Mouse (Mus musculus) ovary, adult 18-20 months (tissue): Measurements from ENCODE around the gene Sbf2.
"Not testable (repeated sequence)": the region's sequence is repeated elsewhere in the genome, so short reads cannot be mapped to it uniquely, and the experiment has no call there.

ENCODE experiments used
- DNase-seq: peaks from one replicate; pipeline ENCODE4 v3.0.0; 2022; ENCODE audit warnings: low spot score, mixed read lengths

The Sbf2 gene

DNA sequence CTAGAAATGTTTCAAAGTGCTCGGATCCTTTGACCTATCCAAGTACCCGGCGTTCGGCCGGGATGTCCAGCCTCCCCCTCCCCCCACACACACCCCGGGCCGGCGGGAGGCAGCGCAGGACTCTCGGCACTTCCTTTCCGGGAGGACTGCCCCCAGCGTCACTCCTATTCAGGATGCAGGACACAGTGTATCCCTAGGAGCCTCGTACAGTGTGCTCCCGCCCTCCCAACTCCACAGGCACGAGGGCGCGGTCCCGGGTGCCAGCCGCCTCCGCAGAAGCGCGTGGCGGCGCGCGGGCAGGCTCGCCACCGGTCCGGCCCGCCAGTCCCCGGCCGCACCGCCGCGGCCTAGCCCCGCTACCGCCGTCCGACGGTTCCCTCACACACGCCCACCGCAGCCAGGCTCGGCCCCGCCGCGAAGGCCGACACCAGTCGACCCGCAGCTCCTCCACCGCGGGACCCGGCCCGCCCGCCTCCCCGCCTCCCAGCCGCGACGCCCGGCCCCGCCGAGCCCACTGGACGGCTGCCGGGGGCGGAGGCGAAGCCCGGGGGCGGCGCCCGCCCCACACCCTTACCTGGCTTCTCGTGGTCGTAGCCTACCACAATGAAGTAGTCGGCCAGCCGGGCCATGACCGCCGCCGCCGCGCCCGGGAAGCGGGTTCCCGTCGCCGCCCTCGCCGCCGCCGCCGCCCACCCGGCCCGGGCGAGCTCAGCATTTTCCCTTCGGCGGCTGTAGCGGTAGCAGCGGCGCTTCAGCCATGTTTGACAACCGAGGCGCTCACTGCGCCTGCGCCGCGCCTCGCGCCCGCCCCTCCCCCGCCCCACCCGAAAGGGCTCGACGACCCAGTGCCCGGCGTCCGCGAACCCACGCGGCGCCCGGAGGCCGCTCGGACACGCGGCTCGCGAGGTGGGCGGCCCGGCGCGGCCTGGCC, at the start of gene Sbf2:
TSS of gene Sbf2 (minus strand) at position 790 of the 931 bp plus-strand sequence.
- peak; percentile 78 for DNase-seq

DNA sequence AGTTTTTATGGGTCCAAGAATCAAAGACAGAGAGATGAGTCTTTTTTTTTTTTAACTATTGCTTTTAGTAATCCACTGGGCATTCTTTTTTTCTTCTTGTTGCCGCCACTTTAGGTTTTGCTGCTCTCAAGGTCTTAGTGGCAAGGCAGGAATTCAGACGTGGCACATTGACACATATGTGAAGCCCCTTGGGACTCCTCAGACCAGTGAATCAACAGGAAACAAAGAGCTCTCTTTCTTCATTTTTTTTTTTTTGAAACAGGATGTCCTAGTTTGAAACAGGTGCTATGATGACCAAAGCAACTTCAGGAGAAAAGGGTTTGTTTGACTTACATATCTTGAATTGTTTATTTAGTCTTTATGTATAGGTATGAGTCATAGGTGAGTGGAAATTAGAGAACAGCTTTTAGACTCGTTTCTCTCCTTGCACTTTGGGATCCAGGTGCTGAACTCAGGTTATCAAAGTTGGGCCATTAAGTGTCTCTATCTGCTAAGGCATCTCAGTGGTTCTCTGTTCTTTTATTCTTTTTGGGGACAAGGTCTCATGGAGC, 43.7 kb upstream of the Sbf2 start:
- no peak for DNase-seq

DNA sequence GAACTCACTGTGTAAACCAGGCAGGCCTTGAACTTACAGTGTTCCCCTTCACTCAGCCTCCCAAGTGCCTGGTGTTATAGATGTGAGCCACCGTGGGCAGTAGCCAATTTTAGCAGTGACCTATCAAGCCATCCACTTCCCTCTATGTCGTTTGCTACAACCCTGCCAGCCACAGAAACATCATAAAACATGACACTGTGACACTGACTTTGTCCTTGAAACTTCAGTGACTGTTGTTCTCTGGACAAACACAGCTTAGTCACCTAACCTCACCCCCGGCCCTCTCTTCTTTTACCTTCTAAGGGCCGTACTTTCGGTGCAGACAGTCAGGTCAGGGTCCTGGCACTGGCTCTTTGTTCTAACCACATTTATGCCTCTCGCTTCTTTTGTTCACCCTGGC, 41.2 kb upstream of the Sbf2 start:
- DNase-seq, result no peak

DNA sequence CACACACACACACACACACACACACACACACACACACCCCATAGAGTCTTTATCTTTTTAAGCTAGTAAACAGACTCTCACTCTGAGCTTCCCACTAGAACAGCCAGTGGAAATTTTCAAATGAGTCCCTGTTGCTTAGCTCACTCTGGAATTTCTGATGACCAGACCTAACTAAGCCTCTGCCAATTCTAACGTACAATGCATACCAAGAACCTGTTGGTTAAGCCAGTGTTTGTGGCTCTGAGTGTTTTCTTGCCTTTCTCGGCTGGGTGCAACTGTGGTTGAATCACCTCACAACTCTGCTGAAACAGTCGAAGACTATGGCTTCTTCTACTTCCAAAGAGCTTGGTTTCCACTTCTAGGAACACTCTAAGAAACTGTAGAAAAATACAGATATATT, 40.5 kb upstream of the Sbf2 start:
- no peak for DNase-seq

DNA sequence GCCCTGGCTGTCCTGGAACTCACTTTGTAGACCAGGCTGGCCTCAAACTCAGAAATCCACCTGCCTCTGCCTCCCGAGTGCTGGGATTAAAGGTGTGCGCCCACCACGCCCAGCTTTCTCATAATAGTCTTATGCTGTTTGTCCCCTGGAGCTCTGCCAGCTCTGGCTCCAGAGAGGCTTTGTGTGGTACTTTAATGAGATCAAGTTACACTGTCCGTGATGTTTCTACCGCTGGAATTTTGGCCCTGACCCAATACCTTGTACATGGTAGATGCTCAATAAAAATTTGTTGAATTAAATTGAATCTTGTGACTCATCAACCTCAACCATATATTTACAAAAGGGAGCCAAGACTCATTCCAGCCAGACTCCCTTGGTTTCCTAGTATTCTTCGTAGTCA, 36.4 kb upstream of the Sbf2 start:
- DNase-seq, result no peak

DNA sequence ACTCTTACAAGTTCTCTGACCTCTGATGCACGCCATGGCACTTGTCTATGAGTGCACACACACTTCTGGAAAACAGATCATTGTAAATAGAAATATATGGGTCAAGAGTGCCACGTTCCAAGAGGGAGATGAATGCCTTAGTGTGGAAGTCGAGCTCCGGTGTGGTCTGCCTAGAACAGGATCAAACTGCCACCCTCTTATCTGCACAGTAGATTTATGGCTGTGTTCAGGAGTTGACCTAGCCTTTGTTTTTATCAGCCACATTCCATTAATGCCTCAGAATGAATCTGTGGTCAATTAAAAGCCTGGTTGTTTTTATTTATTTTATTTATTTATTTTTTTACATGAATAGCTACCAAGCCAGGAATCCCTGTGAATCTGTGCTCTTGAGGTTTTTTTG, 35.8 kb upstream of the Sbf2 start:
- DNase-seq, result no peak

DNA sequence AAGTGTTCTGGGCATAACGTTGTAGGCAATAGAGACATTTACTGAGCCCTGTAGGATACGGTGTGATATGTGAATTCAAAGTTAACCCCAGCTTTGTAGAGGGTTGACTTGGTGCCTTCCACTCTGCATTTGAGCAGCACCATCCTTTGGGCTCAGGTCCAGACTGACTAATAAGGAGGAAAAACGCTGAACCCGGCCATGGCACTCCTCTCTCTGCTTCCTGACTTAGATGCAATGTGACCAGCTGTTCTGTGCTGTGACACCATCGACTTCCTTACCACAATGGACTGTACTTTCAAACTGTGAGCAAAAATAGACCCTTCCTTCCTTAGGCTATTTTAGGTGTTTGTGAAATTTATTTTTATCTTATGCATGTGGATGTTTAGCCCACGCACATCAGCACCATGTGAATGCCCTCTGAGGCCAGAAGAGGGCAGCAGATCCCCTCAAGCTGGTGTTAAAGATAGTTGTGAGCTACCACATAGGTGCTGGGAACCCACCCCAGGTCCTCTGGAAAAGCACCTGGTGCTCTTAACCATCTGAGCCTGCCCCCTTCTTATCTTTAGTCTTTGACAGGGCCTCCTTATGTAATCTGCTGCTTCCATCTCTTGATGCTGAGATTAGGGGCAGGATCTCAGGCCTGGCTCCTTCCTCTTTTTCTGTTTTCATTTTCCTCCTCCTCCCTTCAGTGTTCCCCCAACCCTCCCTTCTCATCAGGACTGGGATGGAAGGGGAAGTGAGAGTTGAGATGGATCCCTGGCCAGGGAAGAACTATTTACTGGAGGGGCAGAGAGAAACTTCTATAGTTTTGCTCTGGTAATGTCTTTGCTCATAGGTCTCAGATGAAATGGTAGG, 34.6 kb upstream of the Sbf2 start:
- no peak for DNase-seq

DNA sequence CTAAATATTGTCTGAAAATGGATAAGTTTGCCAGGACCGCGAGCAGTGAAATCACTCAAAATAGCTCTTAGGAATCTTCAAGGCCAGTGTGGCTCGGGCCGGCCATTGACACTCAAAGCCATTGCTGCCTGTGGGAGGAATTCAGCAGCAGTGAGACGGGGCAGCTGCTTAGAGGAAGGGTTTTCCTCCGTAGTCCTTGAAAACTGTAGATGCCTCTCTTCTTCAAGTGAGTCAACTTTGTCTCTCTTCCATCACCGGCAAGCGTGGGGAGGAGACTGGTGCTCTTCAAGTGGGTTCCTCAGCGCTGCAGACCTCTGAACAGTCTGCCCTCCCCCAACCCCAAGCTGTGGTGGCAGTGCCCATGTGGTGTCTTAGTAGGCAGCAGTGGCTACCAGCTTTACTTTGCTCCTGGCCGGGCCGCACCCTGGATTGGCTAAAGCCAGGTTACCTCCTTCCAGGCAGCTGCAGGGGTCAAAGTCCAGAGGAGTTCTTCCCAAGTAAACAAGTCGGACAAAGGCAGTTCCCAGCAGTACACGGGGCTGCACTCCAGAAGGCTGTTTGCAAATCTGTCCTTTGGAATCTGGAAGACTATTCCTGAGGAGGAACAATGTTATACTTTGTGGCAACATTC, 33.8 kb upstream of the Sbf2 start:
- DNase-seq, result peak; percentile 52

DNA sequence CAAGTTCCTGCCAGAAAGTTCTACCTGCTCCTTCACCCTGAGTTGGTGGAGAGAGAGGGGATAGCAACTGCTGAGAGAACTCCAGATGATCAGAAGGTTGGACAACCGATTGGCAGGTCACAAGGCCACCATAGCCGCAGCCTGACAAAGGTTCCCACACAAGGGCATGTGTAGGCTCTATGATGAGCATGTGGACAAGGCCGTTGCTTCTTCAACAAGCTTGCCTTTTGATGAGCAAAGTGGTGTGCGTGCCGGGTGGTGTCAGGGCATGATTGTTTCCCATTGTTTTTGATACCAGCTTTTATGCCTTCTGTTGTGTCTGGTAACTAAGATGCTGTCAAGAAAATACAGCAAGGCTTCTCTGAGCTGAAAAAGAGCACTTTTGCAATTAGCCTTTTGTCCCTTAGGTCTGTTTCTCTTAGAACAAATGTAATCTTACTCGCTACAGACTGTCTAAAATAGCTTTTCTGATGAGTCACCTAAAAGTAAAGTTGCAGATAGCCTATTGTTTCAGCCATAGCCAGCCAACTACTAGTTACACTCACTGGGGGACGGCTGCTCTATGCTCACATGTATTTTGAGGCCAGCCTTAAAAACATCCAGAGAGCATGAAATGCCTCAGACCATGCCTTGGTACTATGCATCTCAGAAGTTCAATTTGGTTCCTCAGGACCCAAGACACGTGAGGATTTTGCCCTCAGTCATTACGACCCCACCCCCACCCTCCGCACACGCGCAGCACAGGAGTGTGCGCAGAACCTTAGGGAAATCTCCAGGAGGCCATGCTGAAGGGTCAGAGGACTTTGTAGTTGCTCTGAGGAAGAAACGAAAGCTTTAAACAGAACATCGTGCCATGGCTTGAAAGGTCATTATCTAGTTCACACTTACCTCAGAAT, 33.1 kb upstream of the Sbf2 start:
- DNase-seq, result no peak

DNA sequence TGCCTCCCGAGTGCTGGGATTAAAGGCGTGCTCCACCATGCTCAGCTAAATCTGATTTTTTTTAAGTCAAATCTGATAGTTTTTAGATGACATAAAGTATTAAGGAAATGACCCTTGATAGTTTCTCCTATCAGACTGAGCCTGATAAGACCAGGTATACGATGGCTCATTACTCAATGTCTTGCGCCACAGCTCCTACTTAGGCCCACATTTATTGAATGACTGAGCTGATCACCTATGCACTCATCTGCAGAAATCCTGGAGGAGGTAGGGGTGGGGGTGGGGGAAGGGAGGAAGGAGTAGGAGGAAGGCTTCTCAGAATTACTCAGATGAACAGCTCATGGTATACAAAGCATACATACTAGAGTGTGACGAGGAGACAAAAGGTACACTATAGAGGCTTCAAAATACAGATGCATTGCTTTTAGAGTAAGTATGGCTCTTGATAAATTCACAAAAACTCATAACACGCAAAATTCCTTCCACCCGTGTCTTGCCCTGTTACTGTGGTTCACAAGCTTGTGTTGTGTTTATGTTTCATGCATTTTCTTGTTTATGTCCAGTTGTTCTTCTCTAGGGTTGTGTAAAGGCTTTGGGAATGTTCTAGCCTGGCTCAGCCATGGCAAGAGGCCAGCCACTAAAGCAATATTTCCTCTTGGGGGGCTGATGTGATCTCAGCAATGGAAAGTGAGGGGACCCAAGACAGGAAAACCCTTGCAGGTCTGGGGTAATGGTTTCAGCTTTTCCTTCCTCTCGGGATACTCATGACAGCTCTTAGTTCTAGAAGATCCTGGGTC, 32.1 kb upstream of the Sbf2 start:
- DNase-seq, result no peak

DNA sequence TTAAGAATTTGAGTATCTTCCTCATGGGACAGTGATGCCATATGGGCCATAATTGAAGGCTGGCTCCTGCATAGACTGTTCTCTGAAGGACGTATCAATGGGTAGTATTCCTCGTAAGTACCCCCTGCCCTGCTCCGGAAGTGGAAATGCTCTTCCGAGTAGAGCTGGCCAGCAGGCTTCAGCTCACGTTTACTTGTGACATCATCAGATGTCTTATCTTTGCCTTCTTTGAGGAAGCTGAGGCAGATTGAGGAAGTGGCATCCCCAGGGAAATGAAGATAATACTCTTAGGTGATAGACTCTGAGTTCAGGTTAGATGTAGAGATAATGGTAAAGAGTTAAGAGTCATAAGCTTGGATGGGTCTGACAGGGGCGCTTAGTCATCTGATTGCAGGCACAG, 31.1 kb upstream of the Sbf2 start:
- no peak for DNase-seq

DNA sequence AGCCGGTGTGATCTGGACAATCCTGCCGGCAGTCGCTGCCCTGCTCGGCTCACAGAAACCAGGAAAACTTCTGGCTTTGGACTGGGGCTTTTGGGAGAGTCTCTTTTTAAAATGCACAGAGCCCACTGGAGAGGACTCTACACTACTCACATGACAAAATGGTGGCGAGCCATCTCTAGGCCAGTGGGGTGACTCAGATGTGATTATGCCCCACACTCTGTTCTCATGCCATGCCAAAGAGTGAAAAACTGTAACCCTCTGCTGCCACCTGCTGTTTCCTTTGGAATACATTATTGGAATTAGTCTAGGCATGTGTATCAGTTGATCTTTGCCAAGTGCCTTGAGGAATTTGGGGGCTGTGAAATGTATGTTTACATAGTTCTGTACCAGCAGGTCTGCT, 30.6 kb upstream of the Sbf2 start:
- DNase-seq, result no peak

DNA sequence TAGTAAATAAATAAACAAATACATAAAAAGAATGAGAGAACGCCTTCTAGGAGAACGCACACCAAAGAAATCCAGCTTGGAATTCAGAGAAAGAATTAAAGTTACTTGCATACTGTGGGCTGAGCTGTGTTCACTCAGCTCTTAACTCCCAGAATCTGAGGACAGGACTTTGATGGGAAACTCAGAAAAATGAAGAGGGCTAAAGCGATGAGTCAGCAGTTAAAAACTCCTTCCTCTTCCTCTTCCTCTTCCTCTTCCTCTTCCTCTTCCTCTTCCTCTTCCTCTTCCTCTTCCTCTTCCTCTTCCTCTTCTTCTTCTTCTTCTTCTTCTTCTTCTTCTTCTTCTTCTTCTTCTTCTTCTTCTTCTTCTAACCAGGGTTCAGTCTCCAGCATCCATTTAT, 25.2 kb upstream of the Sbf2 start:
- not testable (repeated sequence) for DNase-seq

DNA sequence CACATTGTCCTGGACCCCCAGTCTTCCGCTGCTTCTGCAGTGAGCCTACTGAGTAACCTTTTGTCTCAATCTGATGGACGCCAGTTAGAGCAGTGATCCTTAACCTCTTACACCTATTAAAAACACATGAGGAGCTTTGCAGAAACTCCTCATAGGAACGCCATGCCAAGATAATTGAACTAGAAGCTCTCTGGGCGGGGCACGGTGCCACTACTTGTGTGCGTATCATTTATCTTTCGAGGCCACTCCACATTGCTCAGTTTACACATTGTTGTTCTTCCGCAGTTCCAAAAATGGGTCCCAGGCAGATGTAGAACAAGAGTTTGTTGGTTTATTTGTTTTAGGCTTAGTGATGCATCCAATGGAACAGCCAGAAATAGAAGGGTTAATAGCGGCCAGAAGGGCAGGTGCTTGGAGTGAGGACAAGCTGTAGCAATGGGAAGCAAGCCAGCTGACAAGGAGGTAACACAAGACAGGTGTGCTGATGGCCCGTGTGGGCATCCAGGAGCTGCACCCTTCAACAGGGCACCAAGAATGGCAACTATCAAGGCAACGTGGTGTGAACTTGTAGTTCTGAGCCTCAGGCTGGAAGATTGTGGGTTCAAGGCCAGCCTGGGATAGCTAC, 24.7 kb upstream of the Sbf2 start:
- no peak for DNase-seq

DNA sequence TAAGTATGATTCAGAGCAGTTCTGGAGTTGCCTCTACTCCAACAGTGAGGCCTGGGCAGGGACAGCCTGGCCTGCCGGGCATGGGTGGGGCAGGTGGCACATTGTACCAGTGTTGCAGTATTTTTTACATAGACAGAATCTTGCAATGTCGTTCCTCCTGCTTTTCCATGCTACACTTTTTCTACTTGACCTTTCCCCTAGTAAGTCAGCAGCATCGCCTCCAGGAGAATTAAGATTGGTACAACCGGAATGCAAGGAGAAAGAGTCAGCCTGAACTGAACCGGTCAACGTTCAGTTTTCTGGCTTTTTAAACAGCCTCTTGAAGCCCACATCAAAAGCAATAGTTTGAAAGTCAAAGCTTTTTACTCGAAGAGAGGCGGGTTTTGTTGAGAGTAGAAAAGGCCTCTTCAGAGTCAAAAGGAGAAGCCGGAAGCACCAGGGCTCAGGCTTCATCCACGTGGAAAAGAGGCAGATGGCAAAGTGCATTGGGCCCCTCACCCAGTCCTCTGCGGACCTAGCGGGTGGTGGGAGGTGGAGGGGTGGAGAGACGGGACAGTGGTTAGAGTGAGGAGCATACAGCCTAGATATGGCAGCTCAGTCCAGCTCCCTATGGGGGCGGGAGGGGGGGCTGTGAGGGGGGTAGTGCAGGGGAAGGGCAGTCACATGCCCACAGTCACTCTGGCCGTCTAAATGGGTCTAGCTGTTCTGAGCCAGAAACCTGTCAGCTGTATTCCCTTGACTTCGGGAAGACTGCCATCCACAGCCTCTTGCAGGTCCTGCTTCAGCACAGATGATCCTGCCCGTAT, 23.8 kb upstream of the Sbf2 start:
- DNase-seq, result no peak

DNA sequence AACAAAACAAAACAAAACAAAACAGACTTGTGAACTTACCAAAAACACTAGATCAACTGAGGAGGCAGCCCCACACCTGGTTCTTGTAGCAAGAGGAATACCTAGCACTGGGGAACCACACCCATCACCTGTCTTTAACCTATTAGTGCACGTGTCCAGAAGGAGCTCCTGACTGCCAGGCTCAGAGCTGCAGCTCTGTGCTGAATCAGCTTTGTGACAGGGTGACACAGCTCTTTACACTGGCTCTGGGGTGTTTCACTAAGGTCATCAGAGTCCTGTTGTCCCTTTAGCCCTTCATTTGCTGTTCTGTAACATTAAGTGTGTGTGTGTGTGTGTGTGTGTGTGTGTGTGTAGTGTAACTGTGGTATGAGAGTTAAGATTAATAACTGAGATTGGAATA, 21.8 kb upstream of the Sbf2 start:
- no peak for DNase-seq

DNA sequence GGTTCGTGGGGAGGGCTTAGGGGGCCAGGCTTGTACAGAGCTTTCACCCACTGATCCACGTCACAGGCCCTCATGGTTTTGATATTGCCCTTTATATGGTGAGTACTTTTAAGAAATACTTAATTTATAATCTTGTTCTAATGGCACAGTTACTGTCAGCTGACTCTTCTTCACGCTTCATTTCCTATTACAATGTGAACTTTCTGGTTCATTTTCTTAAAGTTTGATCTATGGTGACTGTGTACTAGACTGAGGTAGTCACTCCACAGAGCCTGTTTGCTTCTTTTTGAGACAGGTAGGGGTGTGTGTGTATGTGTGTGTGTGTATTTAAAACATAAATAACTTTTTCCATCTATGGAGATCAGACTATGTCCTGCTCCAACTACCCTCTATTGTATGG, 21.2 kb upstream of the Sbf2 start:
- DNase-seq, result no peak

DNA sequence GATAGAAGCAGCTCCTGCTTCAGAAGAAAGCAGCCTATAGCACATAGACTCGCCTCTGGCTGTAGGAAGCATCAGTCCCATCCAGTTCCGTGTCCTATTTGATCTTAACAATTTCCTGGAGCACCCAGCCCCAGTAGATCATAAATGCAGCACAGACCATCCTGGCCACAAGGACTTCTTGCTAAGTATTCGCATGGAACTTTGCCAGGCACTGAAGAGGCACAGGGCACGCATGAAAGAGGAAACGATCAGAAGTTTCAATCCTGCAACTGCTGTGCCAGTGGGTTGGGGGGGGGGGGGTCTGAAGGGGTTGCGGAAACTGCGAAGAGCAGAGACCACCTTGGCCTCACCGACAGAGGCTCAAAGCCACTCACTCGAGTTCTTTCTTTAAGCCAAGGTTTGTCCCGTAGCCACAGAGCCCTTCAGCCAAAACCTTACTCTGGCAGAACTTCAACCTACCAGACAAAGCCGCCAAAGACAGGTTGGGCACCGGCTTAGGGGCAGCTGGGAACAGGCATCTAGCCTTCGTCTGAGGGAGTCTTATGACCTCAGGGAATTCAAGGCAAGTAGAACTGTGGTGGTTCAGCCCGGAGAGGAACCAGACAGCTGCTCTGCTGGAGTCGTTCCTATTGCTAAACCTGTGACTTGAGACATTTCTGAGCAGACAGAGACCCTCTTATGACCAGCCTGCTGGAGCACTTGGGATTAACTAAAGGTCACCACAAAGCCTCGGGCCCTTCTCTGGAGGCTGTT, 16.6 kb upstream of the Sbf2 start:
- no peak for DNase-seq
